Mouse (Mus musculus) urinary bladder, postnatal 10 days (tissue): ENCODE measurements around the gene Agbl4.

Experiments used
- DNase-seq: peaks from one replicate; pipeline ENCODE4 v3.0.0; 2022; ENCODE audit warnings: low spot score

Gene Agbl4

GRCm38 (mm10) chr4:110397618-110398045 is at the start of gene Agbl4:
Gene Agbl4, plus strand, starts transcription at chr4:110397661.
- no peak for DNase-seq

DNA sequence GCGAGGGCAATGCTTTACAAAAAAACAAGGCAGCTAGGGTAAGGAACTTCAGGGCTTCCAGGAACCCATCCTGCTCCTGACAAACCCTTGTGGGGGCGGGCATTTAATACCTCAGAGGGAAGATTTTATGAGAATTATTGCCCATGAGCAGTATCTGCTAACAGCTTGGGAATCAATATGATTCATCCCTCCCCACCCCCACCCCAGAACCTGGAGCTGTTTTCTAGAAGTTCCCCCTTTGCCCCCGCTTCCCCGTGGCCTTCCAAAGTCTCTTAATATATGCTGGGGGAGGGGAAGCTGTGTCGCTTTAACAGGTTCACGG is 46.6 kb upstream of the Agbl4 start:
- no peak for DNase-seq

DNA sequence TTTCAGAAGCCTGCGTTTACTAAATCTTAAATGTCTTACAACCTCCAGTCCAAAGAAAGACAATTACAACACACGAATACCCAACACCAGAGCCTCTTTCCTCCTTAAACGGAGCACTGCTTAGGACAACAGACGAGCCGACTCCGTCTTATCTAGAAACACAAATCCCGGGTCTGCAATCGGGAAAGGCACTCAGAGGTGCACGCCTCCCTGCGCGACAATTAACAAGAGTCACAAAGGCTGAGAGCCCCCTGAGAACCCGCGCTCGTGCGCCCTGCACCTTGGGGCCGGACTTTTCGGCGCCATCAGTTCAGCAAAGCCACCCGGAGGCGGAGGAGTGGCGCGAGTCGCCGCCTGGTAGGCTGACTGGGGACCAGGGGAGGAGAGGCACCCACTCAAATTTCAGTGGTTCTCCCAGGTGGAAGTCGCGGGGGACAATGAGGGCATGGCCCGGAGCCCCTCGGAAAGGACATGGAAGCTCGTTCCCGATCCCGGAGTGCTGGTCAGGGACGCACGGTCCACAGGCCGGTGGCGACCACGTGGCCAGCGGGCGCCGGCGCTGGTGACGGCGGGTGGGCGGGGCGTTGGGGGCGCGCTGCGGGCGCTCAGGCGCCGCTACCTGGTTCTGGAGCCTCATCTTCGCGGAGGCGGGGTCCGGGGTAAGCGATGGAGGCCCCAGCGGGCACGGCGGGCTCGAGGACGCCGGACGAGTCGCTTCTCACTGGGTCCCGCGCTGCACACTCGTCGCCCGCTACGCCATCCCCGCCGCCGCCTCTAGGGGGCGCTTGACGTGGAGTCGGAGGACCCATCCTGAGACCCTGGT is 46.1 kb upstream of the Agbl4 start, which contains the start of gene Elavl4:
Gene Elavl4 (minus strand): TSS at position 732 of the 823 bp plus-strand sequence.
- DNase-seq, result peak; percentile 10

DNA sequence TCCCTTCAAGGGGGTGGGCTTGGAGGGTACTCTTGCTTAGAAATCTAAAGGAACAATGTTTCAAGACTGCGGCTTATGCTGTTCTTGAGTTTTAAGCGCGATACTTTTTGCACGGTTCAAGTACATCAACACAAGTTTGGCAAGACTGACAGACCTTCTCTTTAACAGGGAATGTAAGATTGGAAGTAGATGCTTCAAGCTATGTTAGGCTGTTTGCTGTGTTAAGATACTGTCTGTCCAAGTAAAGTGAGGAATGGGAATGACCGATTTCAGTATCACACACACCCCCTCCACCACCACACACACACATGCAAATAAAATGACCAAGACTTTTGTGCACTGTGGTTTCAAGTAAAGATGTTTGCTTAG is 45.5 kb upstream of the Agbl4 start:
- DNase-seq, result no peak

GRCm38 (mm10) chr4:110360568-110360967 is 36.9 kb upstream of the Agbl4 start:
- DNase-seq, result no peak

- DNase-seq, result no peak
These were observed 1.2 kb upstream of the Agbl4 start for GRCm38 (mm10) chr4:110396221-110396620.

- no peak for DNase-seq
These were observed 22.8 kb downstream of the Agbl4 start for GRCm38 (mm10) chr4:110420306-110420705.

GRCm38 (mm10) chr4:110427653-110428052 is 30.2 kb downstream of the Agbl4 start:
- DNase-seq, result no peak

- no peak for DNase-seq
These were observed 96.9 kb downstream of the Agbl4 start for GRCm38 (mm10) chr4:110494371-110494770.

DNA sequence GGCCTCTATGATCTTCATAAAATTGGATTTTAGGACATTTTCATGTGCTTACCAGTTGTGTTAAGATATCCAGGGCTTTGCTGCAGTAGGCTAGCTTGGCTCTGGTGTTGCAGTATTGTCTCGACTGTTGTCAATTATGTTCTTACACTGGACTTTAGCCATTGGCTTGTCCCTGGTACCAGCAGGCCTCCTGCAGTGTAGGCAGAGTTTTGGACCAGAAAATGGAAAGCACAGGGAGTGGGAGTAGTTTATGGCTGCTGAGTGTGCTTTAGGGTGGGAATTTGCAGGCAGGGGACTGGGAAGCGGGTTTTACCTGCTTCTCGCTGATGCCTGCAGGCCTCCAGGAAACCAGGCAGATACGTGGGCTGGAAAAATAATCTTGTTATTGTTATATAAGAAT is 132.3 kb downstream of the Agbl4 start:
- no peak for DNase-seq

DNA sequence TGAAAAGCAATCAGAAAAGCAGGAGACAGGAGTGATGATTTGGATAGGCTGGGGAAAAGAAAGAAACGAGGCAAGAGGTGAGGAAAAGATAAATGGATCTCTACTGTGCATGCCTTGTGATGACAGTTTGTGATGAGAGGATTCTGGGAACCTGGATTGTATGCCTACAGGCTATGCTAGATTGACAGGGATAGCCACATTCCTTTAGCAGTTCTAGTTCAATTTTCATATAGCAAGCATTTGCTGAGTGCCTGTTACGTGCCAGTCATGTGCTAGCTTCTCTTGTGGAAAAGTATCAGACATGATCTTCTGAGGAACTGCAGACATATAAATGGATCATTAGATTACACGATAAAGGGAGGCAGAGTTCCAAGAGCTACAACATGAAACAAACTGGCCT is 151.8 kb downstream of the Agbl4 start:
- DNase-seq, result no peak

GRCm38 (mm10) chr4:110597726-110598283 is 200.3 kb downstream of the Agbl4 start:
- DNase-seq, result no peak

- no peak for DNase-seq
These were observed 244.0 kb downstream of the Agbl4 start for GRCm38 (mm10) chr4:110641417-110641816.

DNA sequence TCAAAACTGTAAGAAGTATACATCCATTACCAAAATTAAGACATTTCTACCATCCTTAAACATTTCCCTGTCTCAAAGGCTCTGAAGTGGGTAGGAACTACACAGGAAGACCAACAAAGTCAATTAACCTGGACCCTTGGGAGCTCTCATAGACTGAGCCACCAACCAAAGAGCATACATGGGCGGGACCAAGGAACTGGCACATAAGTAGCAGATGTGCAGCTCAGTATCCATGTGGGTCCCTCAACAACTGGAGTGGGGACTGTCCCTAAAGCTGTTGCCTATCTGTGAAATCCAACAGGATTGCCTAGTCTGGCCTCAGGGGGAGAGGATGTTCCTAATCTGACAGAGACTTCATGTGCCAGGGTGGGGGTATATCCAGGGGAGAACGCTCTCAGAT is 265.5 kb downstream of the Agbl4 start:
- no peak for DNase-seq

DNA sequence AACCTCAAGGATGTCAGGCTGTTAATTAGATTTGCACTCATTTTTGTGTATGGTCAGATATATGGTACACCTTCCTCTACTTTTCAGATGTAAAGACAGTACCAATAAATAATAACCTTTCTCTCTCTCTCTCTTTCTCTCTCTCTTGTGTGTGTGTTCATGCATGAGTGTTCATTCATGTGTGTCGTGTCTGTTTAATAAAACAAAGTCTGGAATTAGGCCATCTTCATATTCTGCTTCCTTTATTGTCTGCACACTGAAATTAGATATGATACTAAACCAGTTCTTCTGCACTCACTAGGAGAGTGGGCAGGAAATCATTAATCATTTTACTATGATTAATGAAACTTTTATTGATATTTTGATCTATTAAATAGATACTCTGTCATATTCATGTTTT is 276.7 kb downstream of the Agbl4 start:
- DNase-seq, result no peak

GRCm38 (mm10) chr4:110735141-110735540 is 337.7 kb downstream of the Agbl4 start:
- no peak for DNase-seq

DNA sequence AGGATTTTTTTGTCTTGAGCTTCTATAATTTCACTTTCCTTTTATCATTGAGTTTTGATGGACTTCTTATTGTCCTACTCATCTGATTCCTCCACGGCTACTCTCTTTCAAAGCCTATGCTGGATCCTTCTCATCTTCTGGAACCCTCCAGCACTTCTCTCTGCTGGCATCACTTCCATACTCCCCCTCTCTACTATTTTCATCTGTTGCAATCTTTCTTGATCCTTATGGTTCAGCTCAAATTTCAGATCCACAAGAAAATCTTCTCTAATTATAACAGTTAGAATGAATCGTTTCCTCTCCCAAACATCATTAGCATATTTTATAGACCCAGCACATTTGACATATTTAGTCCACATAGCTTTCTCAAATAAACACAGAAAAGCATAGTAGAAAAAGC is 360.5 kb downstream of the Agbl4 start:
- no peak for DNase-seq

DNA sequence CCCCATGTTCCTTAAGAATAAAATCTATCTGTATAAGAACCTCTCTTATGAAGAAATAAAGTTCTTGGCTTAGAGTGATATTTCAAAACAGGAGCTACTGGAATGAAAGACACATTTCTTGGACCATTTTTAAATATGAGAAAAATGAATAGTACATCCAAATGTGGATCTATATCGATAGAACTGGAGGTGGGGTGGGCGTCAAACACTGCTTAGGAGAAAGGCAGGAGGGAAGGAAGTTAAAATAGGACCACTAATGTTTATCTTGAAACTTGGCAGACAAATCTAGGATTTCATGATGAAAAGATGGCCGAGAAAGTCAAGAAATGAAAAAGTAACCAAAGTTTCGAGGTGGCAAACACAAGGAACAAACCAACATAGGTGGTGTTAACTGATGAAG is 391.1 kb downstream of the Agbl4 start:
- DNase-seq, result no peak

- no peak for DNase-seq
These were observed 402.4 kb downstream of the Agbl4 start for GRCm38 (mm10) chr4:110799902-110800301.

- no peak for DNase-seq
These were observed 413.5 kb downstream of the Agbl4 start for GRCm38 (mm10) chr4:110810947-110811346.

DNA sequence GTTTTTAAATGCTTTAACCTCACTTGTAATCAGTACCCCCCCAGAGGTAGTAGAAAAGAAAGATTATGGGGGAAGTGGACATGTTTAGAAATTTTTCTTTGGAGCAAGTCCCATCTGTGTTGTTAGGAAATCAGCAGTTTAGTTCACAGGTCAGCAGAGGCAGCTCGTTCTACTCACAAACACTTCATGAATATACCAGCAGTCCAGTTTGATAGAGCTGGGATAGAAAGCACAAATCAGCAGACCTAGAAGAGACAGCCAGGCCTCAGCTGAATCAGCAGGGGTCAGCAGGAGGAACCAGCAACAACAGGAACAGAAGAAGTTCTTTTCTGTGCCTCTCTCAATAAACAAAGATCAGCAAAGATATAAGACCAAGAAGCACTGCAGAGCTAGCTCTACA is 435.3 kb downstream of the Agbl4 start:
- no peak for DNase-seq

GRCm38 (mm10) chr4:110879719-110880443 is 482.4 kb downstream of the Agbl4 start:
- DNase-seq, result no peak

DNA sequence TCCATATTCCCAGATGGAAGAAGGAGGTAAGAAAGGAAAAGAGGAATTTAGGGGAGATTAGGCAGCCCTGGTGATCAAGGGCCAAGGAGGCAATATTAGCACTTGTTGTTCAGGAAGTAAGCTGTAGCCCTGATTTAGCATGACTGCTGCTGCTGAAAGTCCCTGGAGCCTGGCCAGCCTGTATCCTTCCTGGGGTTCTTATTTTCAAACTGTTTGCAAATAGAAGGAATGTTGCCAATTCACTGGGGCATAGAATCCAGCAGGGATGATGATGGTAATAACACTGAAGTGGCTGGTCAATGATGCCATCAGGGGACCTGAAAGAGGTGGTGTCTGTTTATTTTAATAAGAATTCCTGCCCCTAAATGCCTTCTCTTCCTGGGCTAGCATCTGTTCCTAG is 518.6 kb downstream of the Agbl4 start:
- no peak for DNase-seq
